Comparison of ENCODE assay signal across 8 mouse cellular contexts in genomic region chr10:80139975-80140665, GRCm38 (mm10). TPM values are rescaled to one million over a fixed set of nuclear protein-coding genes. Genes with fewer than 3 reads are reported as not detected.
DNase-seq lines count a peak whose midpoint lies in the region; ATAC-seq and TF ChIP-seq lines count a peak whose summit lies in the region.

No protein-coding gene starts in this region.

- no peak for ATAC-seq in hindbrain, embryonic 16.5 days
- ATAC-seq in stomach, embryonic 15.5 days (ENCODE audit: insufficient read depth, low FRiP score, low read depth), result no peak
- no peak for ATAC-seq in stomach, postnatal 0 days (ENCODE audit: low FRiP score, low TSS enrichment)
- no peak for ATAC-seq in hindbrain, embryonic 15.5 days (ENCODE audit: low FRiP score, low read depth)
- ATAC-seq in neural tube, embryonic 15.5 days (ENCODE audit: low FRiP score), result no peak

- no peak overlapping the region; the same call in 1 of the 2 replicates for H3K4me2 ChIP-seq in hindbrain, embryonic 16.5 days (ENCODE audit: low read length)
- no peak overlapping the region; the same call in 1 of the 2 replicates for H3K4me2 ChIP-seq in stomach, embryonic 15.5 days
- H3K4me2 ChIP-seq in stomach, postnatal 0 days (replicated peaks; ENCODE audit: low read depth), result no peak overlapping the region
- H3K4me2 ChIP-seq in hindbrain, embryonic 15.5 days, result no peak overlapping the region; the same call in 1 of the 2 replicates
- H3K4me2 ChIP-seq in neural tube, embryonic 15.5 days, result peak overlapping the region; percentile 89

- no peak for TF ChIP-seq EP300 in stomach, postnatal 0 days (optimal IDR thresholded peaks at IDR 0.05)

- H3K9ac ChIP-seq in hindbrain, embryonic 16.5 days (ENCODE audit: low read depth, low read length), result no peak overlapping the region
- H3K9ac ChIP-seq in stomach, embryonic 15.5 days, result no peak overlapping the region
- H3K9ac ChIP-seq in stomach, postnatal 0 days (ENCODE audit: low read length), result no peak overlapping the region
- no peak overlapping the region for H3K9ac ChIP-seq in hindbrain, embryonic 15.5 days
- no peak overlapping the region for H3K9ac ChIP-seq in neural tube, embryonic 15.5 days (replicated peaks)

- H3K4me1 ChIP-seq in hindbrain, embryonic 10.5 days (replicated peaks), result peaks cover 82% of the 10 kb centered on the region
- H3K4me1 ChIP-seq in hindbrain, embryonic 16.5 days (ENCODE audit: control insufficient read depth, insufficient read depth, low read depth, low read length), result peaks cover 37% of the 10 kb centered on the region
- H3K4me1 ChIP-seq in stomach, embryonic 15.5 days, result peaks cover 46% of the 10 kb centered on the region
- H3K4me1 ChIP-seq in stomach, postnatal 0 days (replicated peaks; ENCODE audit: control insufficient read depth, insufficient read depth), result peaks cover 5% of the 10 kb centered on the region; the same call in 1 of the 2 replicates
- H3K4me1 ChIP-seq in hindbrain, embryonic 15.5 days (replicated peaks), result peaks cover 63% of the 10 kb centered on the region
- H3K4me1 ChIP-seq in neural tube, embryonic 15.5 days, result peaks cover 72% of the 10 kb centered on the region

- H3K36me3 ChIP-seq in hindbrain, embryonic 10.5 days, result peaks cover 34% of the 10 kb centered on the region
- H3K36me3 ChIP-seq in hindbrain, embryonic 16.5 days (ENCODE audit: control insufficient read depth, insufficient read depth, low read length), result peaks cover 19% of the 10 kb centered on the region; the same call in 1 of the 2 replicates
- peaks cover 9% of the 10 kb centered on the region for H3K36me3 ChIP-seq in stomach, embryonic 15.5 days
- H3K36me3 ChIP-seq in stomach, postnatal 0 days (ENCODE audit: control insufficient read depth, insufficient read depth, low read length), result peaks cover 7% of the 10 kb centered on the region; the same call in 1 of the 2 replicates
- H3K36me3 ChIP-seq in hindbrain, embryonic 15.5 days, result peaks cover 22% of the 10 kb centered on the region
- peaks cover 24% of the 10 kb centered on the region for H3K36me3 ChIP-seq in neural tube, embryonic 15.5 days

- peak overlapping the region; percentile 84; the same call in 1 of the 2 replicates for H3K4me3 ChIP-seq in hindbrain, embryonic 10.5 days
- H3K4me3 ChIP-seq in hindbrain, embryonic 16.5 days (ENCODE audit: low read length), result no peak overlapping the region
- no peak overlapping the region for H3K4me3 ChIP-seq in stomach, embryonic 15.5 days (replicated peaks)
- H3K4me3 ChIP-seq in stomach, postnatal 0 days (ENCODE audit: low read depth, low read length), result no peak overlapping the region
- no peak overlapping the region for H3K4me3 ChIP-seq in hindbrain, embryonic 15.5 days
- H3K4me3 ChIP-seq in neural tube, embryonic 15.5 days (replicated peaks), result peak overlapping the region; percentile 79; the same call in 1 of the 2 replicates

- no peak for TF ChIP-seq CTCF in stomach, postnatal 0 days (IDR thresholded peaks at IDR 0.05; ENCODE audit: low read depth)

- H3K9me3 ChIP-seq in hindbrain, embryonic 10.5 days, result no peaks in the 10 kb centered on the region
- no peaks in the 10 kb centered on the region for H3K9me3 ChIP-seq in hindbrain, embryonic 16.5 days (ENCODE audit: control insufficient read depth, low read length)
- H3K9me3 ChIP-seq in stomach, embryonic 15.5 days, result no peaks in the 10 kb centered on the region
- H3K9me3 ChIP-seq in stomach, postnatal 0 days (ENCODE audit: control insufficient read depth, low read length), result no peaks in the 10 kb centered on the region
- H3K9me3 ChIP-seq in hindbrain, embryonic 15.5 days, result no peaks in the 10 kb centered on the region
- H3K9me3 ChIP-seq in neural tube, embryonic 15.5 days (replicated peaks), result no peaks in the 10 kb centered on the region

- no peak for DNase-seq in hindbrain, embryonic 10.5 days (ENCODE audit: low spot score)
- DNase-seq in stomach, postnatal 0 days (ENCODE audit: low spot score), result no peak
- no peak for DNase-seq in thymus, postnatal 10 days (ENCODE audit: low spot score in 2 of 2)
- no peak for DNase-seq in gastrocnemius, adult 18-20 months (ENCODE audit: low spot score)

- H3K27ac ChIP-seq in hindbrain, embryonic 10.5 days, result no peak overlapping the region
- H3K27ac ChIP-seq in hindbrain, embryonic 16.5 days (ENCODE audit: low read depth, low read length), result no peak overlapping the region
- H3K27ac ChIP-seq in stomach, embryonic 15.5 days, result peak overlapping the region; percentile 84; the same call in 1 of the 2 replicates
- H3K27ac ChIP-seq in stomach, postnatal 0 days (replicated peaks), result no peak overlapping the region
- H3K27ac ChIP-seq in hindbrain, embryonic 15.5 days (replicated peaks), result peak overlapping the region; percentile 97; the same call in 1 of the 2 replicates
- peak overlapping the region; percentile 97 for H3K27ac ChIP-seq in neural tube, embryonic 15.5 days (replicated peaks)

- H3K27me3 ChIP-seq in hindbrain, embryonic 10.5 days (ENCODE audit: insufficient read depth, poor library complexity, severe bottlenecking), result peaks cover 46% of the 10 kb centered on the region
- no peaks in the 10 kb centered on the region for H3K27me3 ChIP-seq in hindbrain, embryonic 16.5 days (replicated peaks; ENCODE audit: control insufficient read depth, insufficient read depth, low read length)
- peaks cover 16% of the 10 kb centered on the region for H3K27me3 ChIP-seq in stomach, embryonic 15.5 days (replicated peaks)
- H3K27me3 ChIP-seq in stomach, postnatal 0 days (ENCODE audit: control insufficient read depth, insufficient read depth, low read length), result no peaks in the 10 kb centered on the region
- no peaks in the 10 kb centered on the region for H3K27me3 ChIP-seq in hindbrain, embryonic 15.5 days
- H3K27me3 ChIP-seq in neural tube, embryonic 15.5 days (replicated peaks), result no peaks in the 10 kb centered on the region

- WGBS in hindbrain, embryonic 10.5 days, result 78% methylated on average over 11 of the region's 11 CpGs
- 76% methylated on average over 11 of the region's 11 CpGs for WGBS in hindbrain, embryonic 16.5 days
- WGBS in stomach, embryonic 15.5 days, result 75% methylated on average over 11 of the region's 11 CpGs
- 76% methylated on average over 11 of the region's 11 CpGs for WGBS in stomach, postnatal 0 days
- WGBS in hindbrain, embryonic 15.5 days, result 72% methylated on average over 11 of the region's 11 CpGs
- 82% methylated on average over 11 of the region's 11 CpGs for WGBS in neural tube, embryonic 15.5 days

RNA-seq across cellular contexts. Expression of gene Cbarp, which starts 0.5 kb away (rescaled TPM):
- 7.1 and 15.0 TPM in 2 replicates for polyA plus RNA-seq in hindbrain, embryonic 10.5 days (2016; fragmentation: Nextera tagmentation; extraction: Ambion mirVana)
- polyA plus RNA-seq in hindbrain, embryonic 16.5 days (2015; fragmentation: Nextera tagmentation; extraction: Ambion mirVana), result 98.8 and 130 TPM in 2 replicates
- polyA plus RNA-seq in stomach, embryonic 15.5 days (2015; fragmentation: Nextera tagmentation; extraction: Ambion mirVana), result 5.1 and 6.7 TPM in 2 replicates
- 4.2 and 4.3 TPM in 2 replicates for polyA plus RNA-seq in stomach, postnatal 0 days (2015; fragmentation: Nextera tagmentation; extraction: Ambion mirVana)
- 61.4 and 71.3 TPM in 2 replicates for polyA plus RNA-seq in hindbrain, embryonic 15.5 days (2015; fragmentation: Nextera tagmentation; extraction: Ambion mirVana)
- 91.9 and 93.0 TPM in 2 replicates for polyA plus RNA-seq in neural tube, embryonic 15.5 days (2015; fragmentation: Nextera tagmentation; extraction: Ambion mirVana)
- 1 to 10 TPM; 1.6 to 1.9 TPM for total RNA-seq in gastrocnemius, adult 18-20 months (2021)

RNA-seq across cellular contexts. Expression of gene Atp5d, which starts 1.7 kb away (rescaled TPM):
- 484 and 504 TPM in 2 replicates for polyA plus RNA-seq in hindbrain, embryonic 10.5 days (2016; fragmentation: Nextera tagmentation; extraction: Ambion mirVana)
- polyA plus RNA-seq in hindbrain, embryonic 16.5 days (2015; fragmentation: Nextera tagmentation; extraction: Ambion mirVana), result 554 and 581 TPM in 2 replicates
- polyA plus RNA-seq in stomach, embryonic 15.5 days (2015; fragmentation: Nextera tagmentation; extraction: Ambion mirVana), result 544 and 602 TPM in 2 replicates
- 679 and 705 TPM in 2 replicates for polyA plus RNA-seq in stomach, postnatal 0 days (2015; fragmentation: Nextera tagmentation; extraction: Ambion mirVana)
- 503 and 517 TPM in 2 replicates for polyA plus RNA-seq in hindbrain, embryonic 15.5 days (2015; fragmentation: Nextera tagmentation; extraction: Ambion mirVana)
- polyA plus RNA-seq in neural tube, embryonic 15.5 days (2015; fragmentation: Nextera tagmentation; extraction: Ambion mirVana), result 553 and 558 TPM in 2 replicates
- total RNA-seq in gastrocnemius, adult 18-20 months (2021), result 100 to 1,000 TPM; 573 to 611 TPM

RNA-seq across cellular contexts. Expression of gene Midn, which starts 8.0 kb away (rescaled TPM):
- 22.3 and 24.6 TPM in 2 replicates for polyA plus RNA-seq in hindbrain, embryonic 10.5 days (2016; fragmentation: Nextera tagmentation; extraction: Ambion mirVana)
- 16.0 and 16.1 TPM in 2 replicates for polyA plus RNA-seq in hindbrain, embryonic 16.5 days (2015; fragmentation: Nextera tagmentation; extraction: Ambion mirVana)
- 16.0 and 19.8 TPM in 2 replicates for polyA plus RNA-seq in stomach, embryonic 15.5 days (2015; fragmentation: Nextera tagmentation; extraction: Ambion mirVana)
- 8.5 and 9.6 TPM in 2 replicates for polyA plus RNA-seq in stomach, postnatal 0 days (2015; fragmentation: Nextera tagmentation; extraction: Ambion mirVana)
- polyA plus RNA-seq in hindbrain, embryonic 15.5 days (2015; fragmentation: Nextera tagmentation; extraction: Ambion mirVana), result 22.6 and 26.0 TPM in 2 replicates
- polyA plus RNA-seq in neural tube, embryonic 15.5 days (2015; fragmentation: Nextera tagmentation; extraction: Ambion mirVana), result 19.4 and 20.5 TPM in 2 replicates
- 10 to 100 TPM; 40.6 to 47.9 TPM for total RNA-seq in gastrocnemius, adult 18-20 months (2021)

RNA-seq across cellular contexts. Expression of gene Stk11, which starts 24.5 kb away (rescaled TPM):
- polyA plus RNA-seq in hindbrain, embryonic 10.5 days (2016; fragmentation: Nextera tagmentation; extraction: Ambion mirVana), result 18.5 and 21.1 TPM in 2 replicates
- 17.7 and 18.3 TPM in 2 replicates for polyA plus RNA-seq in hindbrain, embryonic 16.5 days (2015; fragmentation: Nextera tagmentation; extraction: Ambion mirVana)
- polyA plus RNA-seq in stomach, embryonic 15.5 days (2015; fragmentation: Nextera tagmentation; extraction: Ambion mirVana), result 16.9 and 19.2 TPM in 2 replicates
- 10.3 and 11.2 TPM in 2 replicates for polyA plus RNA-seq in stomach, postnatal 0 days (2015; fragmentation: Nextera tagmentation; extraction: Ambion mirVana)
- polyA plus RNA-seq in hindbrain, embryonic 15.5 days (2015; fragmentation: Nextera tagmentation; extraction: Ambion mirVana), result 18.6 and 20.0 TPM in 2 replicates
- 16.9 and 17.3 TPM in 2 replicates for polyA plus RNA-seq in neural tube, embryonic 15.5 days (2015; fragmentation: Nextera tagmentation; extraction: Ambion mirVana)
- 100 to 1,000 TPM; 145 to 148 TPM for total RNA-seq in gastrocnemius, adult 18-20 months (2021)

RNA-seq across cellular contexts. Expression of gene Cirbp, which starts 25.7 kb away (rescaled TPM):
- polyA plus RNA-seq in hindbrain, embryonic 10.5 days (2016; fragmentation: Nextera tagmentation; extraction: Ambion mirVana), result 95.3 and 153 TPM in 2 replicates
- 288 and 311 TPM in 2 replicates for polyA plus RNA-seq in hindbrain, embryonic 16.5 days (2015; fragmentation: Nextera tagmentation; extraction: Ambion mirVana)
- polyA plus RNA-seq in stomach, embryonic 15.5 days (2015; fragmentation: Nextera tagmentation; extraction: Ambion mirVana), result 90.3 and 103 TPM in 2 replicates
- 237 and 244 TPM in 2 replicates for polyA plus RNA-seq in stomach, postnatal 0 days (2015; fragmentation: Nextera tagmentation; extraction: Ambion mirVana)
- 295 and 319 TPM in 2 replicates for polyA plus RNA-seq in hindbrain, embryonic 15.5 days (2015; fragmentation: Nextera tagmentation; extraction: Ambion mirVana)
- 284 and 345 TPM in 2 replicates for polyA plus RNA-seq in neural tube, embryonic 15.5 days (2015; fragmentation: Nextera tagmentation; extraction: Ambion mirVana)
- 10 to 100 TPM; 28.9 to 37.5 TPM for total RNA-seq in gastrocnemius, adult 18-20 months (2021)

Comparison
In these comparisons a context has a peak if more than half of its experiments do, and no peak if none do; other contexts are left out.
1. H3K27ac ChIP-seq: peak in stomach, embryonic 15.5 days (single experiment), hindbrain, embryonic 15.5 days (single experiment) and neural tube, embryonic 15.5 days (single experiment); none in hindbrain, embryonic 10.5 days (single experiment), hindbrain, embryonic 16.5 days (single experiment) and stomach, postnatal 0 days (single experiment).
2. H3K4me3 ChIP-seq: peak in hindbrain, embryonic 10.5 days (single experiment) and neural tube, embryonic 15.5 days (single experiment); none in hindbrain, embryonic 16.5 days (single experiment), stomach, embryonic 15.5 days (single experiment), stomach, postnatal 0 days (single experiment) and hindbrain, embryonic 15.5 days (single experiment).